Mouse (Mus musculus) neutrophil, adult 5-6 weeks (primary cell): ENCODE data around the gene Gm49369. TPM values are rescaled to one million over a fixed set of nuclear protein-coding genes. Genes with fewer than 3 reads are reported as not detected.
"Not testable (repeated sequence)": the region's sequence is repeated elsewhere in the genome, so short reads cannot be mapped to it uniquely, and the experiment has no call there.

Experiments
- ATAC-seq: fragments of 151-379, 151-347 bp; 2 replicates; pipeline ENCODE4 v1.8.0; 2017; ENCODE audit warnings: mild to moderate bottlenecking, moderate TSS enrichment; ENCODE audit not compliant: insufficient number of reproducible peaks, poor library complexity, low FRiP score, severe bottlenecking; ENCODE audit errors: extremely low read depth
- total RNA-seq: library from RNA; stranded (forward); fragments of 200-1000 nt; gene quantifications from 2 replicates; pipeline ENCODE4 v1.2.3, GENCODE M21; 2017

The Gm49369 gene
- total RNA-seq, 1 experiment from 2014 or later, result 495 TPM

GRCm38 (mm10) chr7:142341564-142342246 lies 40.8 kb downstream of the Gm49369 start:
- ATAC-seq, result no peak

- peak; percentile 97 for ATAC-seq
Observed at GRCm38 (mm10) chr7:142340269-142340970, 42.0 kb downstream of the Gm49369 start.

- no peak for ATAC-seq
Observed at GRCm38 (mm10) chr7:142335151-142335550, 47.3 kb downstream of the Gm49369 start.

GRCm38 (mm10) chr7:142334246-142334645 lies 48.2 kb downstream of the Gm49369 start:
- peak; percentile 77 for ATAC-seq

- ATAC-seq, result not testable (repeated sequence)
Observed at GRCm38 (mm10) chr7:142332741-142333140, 49.7 kb downstream of the Gm49369 start.

DNA sequence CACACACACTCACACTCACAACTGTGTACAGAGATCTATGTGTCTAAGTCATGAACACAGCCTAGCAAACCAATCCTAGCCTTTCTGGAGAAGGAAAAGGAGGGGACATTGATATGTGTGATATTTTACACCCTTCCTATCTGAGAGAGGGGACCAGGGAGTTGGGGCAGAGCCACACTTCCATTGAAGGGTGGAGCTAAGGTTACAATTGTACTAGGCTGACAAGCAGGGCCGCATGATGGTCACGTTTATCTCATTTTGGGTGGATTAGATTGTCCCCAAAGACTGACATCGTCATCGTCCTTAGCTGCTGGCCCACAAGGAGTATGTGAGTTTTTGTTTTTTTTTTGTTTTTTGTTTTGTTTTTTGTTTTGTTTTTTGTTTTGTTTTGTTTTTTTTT lies 51.2 kb downstream of the Gm49369 start:
- ATAC-seq, result no peak

GRCm38 (mm10) chr7:142330271-142330724 lies 52.2 kb downstream of the Gm49369 start:
- no peak for ATAC-seq

DNA sequence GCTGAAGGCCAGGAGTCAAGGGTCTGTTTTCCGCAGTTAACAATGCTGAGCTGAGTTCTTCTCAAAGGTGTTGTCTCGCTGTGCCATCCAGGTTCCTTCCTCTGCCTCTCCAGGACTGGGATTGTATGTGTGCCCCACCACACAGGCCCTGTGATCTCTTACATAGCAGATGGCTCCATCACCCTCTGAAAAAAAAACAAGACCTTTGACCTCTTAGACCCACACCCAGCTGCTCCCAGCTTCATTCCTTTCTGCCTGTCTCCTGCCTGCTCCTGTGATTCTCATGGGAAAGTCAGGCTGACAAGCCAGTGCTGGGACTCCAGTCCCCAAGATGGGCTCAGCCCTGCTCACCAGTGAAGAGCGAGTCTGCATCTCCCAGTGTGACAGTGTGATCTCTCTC lies 54.0 kb downstream of the Gm49369 start:
- ATAC-seq, result no peak

DNA sequence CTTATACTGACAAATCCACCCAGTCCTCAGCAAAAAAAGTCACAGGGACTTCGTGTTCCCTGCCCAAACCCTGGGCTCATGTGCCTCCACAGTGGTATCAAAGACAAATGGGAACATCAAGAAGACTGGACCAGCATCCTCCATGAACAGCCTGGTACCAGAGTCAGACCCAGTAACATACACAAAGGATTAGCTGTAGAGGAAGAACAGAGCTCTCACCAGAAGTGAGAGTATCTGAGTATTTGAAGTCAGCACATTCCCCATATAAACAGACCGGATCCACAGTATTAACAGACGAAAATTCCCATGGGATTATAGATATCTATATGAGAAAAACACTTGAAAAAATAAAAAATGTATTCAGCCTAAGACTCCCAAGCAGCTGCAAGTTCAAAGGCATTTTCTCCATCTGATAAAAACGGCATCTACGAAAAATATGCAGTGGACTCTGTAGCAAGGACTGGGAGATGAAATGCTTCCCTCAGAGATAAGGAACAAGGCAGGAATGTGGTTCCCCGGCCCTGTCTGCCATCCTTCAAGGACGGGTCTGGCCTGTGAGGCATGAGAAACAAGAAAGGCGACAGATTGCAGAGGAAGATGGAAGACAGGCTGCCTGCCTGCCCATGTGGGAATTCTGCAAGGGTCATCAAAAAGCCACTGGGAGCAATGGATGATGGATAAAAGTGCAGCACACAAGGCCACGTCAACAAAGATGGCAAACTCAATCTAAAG lies 55.6 kb downstream of the Gm49369 start:
- ATAC-seq, result no peak

DNA sequence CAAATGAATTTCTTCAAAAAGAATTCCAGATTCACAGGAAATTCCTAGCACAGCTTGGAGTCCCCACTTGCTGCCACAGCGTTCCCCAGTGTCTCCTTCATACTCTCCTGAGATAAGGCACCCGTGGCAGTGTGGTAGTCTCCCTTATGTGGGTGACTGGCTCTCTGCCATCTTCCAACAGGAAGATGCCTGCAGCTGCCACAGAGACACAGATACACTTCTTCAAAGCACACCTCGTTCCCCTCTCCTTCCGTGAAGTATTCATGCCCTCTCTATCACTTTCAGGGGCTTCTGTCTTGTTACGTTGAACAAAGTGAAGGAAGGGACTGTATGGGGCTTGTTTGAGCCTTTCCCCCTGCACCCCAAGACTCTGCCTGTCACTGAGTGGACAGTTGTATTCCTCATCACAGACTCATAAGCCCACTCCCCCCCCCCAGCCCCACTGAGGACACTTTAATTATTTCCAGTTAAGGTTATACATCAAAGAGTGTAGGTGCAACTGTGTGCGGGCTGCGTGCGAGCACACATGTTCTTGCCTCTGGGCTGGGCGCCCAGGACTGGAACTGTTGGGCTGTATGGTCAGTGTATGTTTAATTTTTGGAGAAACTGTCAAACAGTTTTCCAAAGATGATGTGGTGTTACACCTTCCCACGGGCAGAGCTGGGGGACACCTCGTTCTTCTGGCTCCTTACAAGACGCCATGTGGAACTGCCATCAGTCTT lies 58.9 kb downstream of the Gm49369 start:
- ATAC-seq, result no peak

GRCm38 (mm10) chr7:142322641-142323040 lies 59.8 kb downstream of the Gm49369 start:
- ATAC-seq, result no peak

DNA sequence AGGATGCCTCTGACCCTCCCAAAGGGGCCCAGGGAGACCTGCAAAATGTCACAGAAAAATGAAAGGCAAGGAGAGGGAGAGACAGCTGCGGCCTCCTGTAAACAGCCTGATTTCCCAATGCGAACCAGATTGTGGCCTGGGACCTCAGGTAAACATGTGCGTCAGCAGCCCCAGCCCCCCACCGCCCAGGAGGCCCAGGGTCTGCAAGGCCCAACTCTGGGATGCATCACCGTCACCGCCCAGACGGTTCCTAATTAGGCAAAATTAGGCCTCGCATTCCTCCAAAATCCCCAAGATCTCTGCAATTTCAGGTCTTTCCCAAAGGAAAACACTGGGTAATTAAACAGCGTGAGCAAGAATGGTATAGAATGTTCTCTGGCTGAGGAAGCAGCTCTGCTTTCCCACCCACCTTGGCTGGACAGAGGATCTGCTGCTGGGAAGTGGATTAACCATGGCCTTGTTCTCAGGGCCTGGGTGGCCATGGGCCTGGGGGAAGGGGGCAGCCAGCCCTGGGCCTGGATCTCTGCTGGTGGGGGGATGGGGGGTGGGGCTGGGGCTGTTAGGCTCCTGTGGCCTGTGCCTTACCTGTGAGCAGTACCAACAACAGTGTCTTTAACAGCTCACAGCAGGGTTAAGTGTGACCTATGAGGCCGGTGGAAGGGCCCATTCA lies 60.7 kb downstream of the Gm49369 start:
- not testable (repeated sequence) for ATAC-seq

Other genes starting within 250 kb of the Gm49369 start
- not detected in 2 replicates for gene Gm39115, start 246.6 kb downstream of the Gm49369 start, total RNA-seq
- not detected in 2 replicates for gene Gm45337, start 238.1 kb downstream of the Gm49369 start, total RNA-seq
- gene Gm29735, start 225.6 kb downstream of the Gm49369 start, total RNA-seq, result not detected in 2 replicates
- not detected in 2 replicates for gene Gm4553, start 216.9 kb downstream of the Gm49369 start, total RNA-seq
- not detected in 2 replicates for gene Krtap5-2, start 206.7 kb downstream of the Gm49369 start, total RNA-seq
- gene Gm10153, start 192.3 kb downstream of the Gm49369 start, total RNA-seq, result not detected in 2 replicates
- not detected in 2 replicates for gene Krtap5-3, start 181.3 kb downstream of the Gm49369 start, total RNA-seq
- gene Gm7579, start 170.8 kb downstream of the Gm49369 start, total RNA-seq, result not detected in 2 replicates
- not detected in 2 replicates for gene Krtap5-5, start 152.7 kb downstream of the Gm49369 start, total RNA-seq
- gene Gm40460, start 141.6 kb downstream of the Gm49369 start, total RNA-seq, result not detected in 2 replicates
- not detected in 2 replicates for gene Gm2431, start 124.3 kb downstream of the Gm49369 start, total RNA-seq
- gene Gm4559, start 108.3 kb downstream of the Gm49369 start, total RNA-seq, result not detected in 2 replicates
- gene Krtap5-1, start 85.5 kb downstream of the Gm49369 start, total RNA-seq, result not detected in 2 replicates
- gene Krtap5-4, start 79.1 kb downstream of the Gm49369 start, total RNA-seq, result not detected in 2 replicates
- gene Ifitm10, start 8.9 kb downstream of the Gm49369 start, total RNA-seq, result 0.81 and 0.86 TPM in 2 replicates
- 408 and 447 TPM in 2 replicates for gene Ctsd, start 5.4 kb upstream of the Gm49369 start, total RNA-seq
- gene Syt8, start 52.2 kb upstream of the Gm49369 start, total RNA-seq, result 1.4 and 3.2 TPM in 2 replicates
- gene Tnni2, start 59.1 kb upstream of the Gm49369 start, total RNA-seq, result 18.2 and 31.9 TPM in 2 replicates
- 1,761 and 1,798 TPM in 2 replicates for gene Lsp1, start 78.1 kb upstream of the Gm49369 start, total RNA-seq
- gene Tnnt3, start 116.2 kb upstream of the Gm49369 start, total RNA-seq, result 20.0 and 20.4 TPM in 2 replicates
- 9.3 and 11.5 TPM in 2 replicates for gene Mrpl23, start 150.0 kb upstream of the Gm49369 start, total RNA-seq